Mouse (Mus musculus): ENCODE measurements around the gene Clec4a3. TPM values are rescaled to one million over a fixed set of nuclear protein-coding genes. Genes with fewer than 3 reads are reported as not detected.

The Clec4a3 gene
- polyA plus RNA-seq, 1 experiment from 2014 or later, result 0.34 TPM

Other genes starting within 250 kb of the Clec4a3 start
- gene Nanog, start 245.0 kb upstream of the Clec4a3 start, polyA plus RNA-seq (2016; fragmentation: Nextera tagmentation; extraction: Ambion mirVana), result 0.26 TPM in 1 of 2 replicates, not detected in the other
- 55.4 and 68.4 TPM in 2 replicates for gene Slc2a3, start 150.9 kb upstream of the Clec4a3 start, polyA plus RNA-seq (2016; fragmentation: Nextera tagmentation; extraction: Ambion mirVana)
- 2.9 and 3.0 TPM in 2 replicates for gene Foxj2, start 132.6 kb upstream of the Clec4a3 start, polyA plus RNA-seq (2016; fragmentation: Nextera tagmentation; extraction: Ambion mirVana)
- gene C3ar1, start 96.4 kb upstream of the Clec4a3 start, polyA plus RNA-seq (2016; fragmentation: Nextera tagmentation; extraction: Ambion mirVana), result 1.1 and 1.5 TPM in 2 replicates
- gene Necap1, start 78.0 kb upstream of the Clec4a3 start, polyA plus RNA-seq (2016; fragmentation: Nextera tagmentation; extraction: Ambion mirVana), result 54.8 and 58.2 TPM in 2 replicates
- gene Clec4a1, start 30.7 kb upstream of the Clec4a3 start, polyA plus RNA-seq (2016; fragmentation: Nextera tagmentation; extraction: Ambion mirVana), result 0.65 and 1.0 TPM in 2 replicates
- not detected in 2 replicates for gene Clec4a4, start 37.9 kb downstream of the Clec4a3 start, polyA plus RNA-seq (2016; fragmentation: Nextera tagmentation; extraction: Ambion mirVana)
- gene Clec4b1, start 97.4 kb downstream of the Clec4a3 start, polyA plus RNA-seq (2016; fragmentation: Nextera tagmentation; extraction: Ambion mirVana), result not detected in 2 replicates
- 0.69 and 0.72 TPM in 2 replicates for gene Clec4a2, start 153.9 kb downstream of the Clec4a3 start, polyA plus RNA-seq (2016; fragmentation: Nextera tagmentation; extraction: Ambion mirVana)
- gene Clec4b2, start 220.4 kb downstream of the Clec4a3 start, polyA plus RNA-seq (2016; fragmentation: Nextera tagmentation; extraction: Ambion mirVana), result not detected in 2 replicates